Mouse (Mus musculus): Measurements from ENCODE around the gene Rhpn2. TPM values are rescaled to one million over a fixed set of nuclear protein-coding genes. Genes with fewer than 3 reads are reported as not detected.

The Rhpn2 gene
- polyA plus RNA-seq, 1 experiment from 2014 or later = 4.6 TPM

DNA sequence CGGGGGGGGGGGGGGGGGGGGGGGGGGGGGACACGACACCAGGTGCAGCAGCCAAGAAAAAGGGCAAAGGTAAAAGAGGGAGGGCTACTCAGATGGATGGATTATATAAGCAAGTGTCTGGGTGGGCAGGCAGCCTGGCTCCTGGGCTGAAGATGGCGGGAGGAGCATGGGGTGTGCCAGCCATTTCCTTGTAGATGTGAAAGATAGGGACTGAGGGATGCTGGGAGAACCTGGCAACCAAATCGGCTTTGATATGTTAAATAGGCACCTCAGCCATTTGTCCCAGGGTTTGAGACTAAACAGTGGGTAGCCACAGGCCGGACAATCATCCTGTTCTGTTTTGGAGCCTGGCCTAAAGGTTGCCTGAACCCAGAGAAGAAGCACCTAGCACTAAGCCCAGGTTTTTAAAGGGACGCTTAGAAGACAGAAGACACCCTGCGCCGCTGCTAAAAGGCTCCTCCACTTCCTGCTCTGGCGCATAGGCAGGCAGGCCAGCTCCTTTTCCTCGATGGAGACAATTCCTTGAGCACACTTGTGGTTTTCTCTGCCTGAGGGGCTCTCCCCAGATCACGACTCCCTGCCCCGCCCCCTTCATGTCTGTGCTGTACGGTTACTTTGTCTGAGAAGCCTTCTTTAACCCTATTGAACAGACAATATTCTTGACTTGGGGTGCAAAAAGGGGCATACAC, 11.1 kb upstream of the Rhpn2 start:
- H3K4me1 ChIP-seq = peaks cover 6% of the 10 kb centered on the region
- no peaks in the 10 kb centered on the region for H3K9me3 ChIP-seq (replicated peaks)
- ATAC-seq (ENCODE audit: low FRiP score) = no peak
- 10% methylated on average over 11 of the region's 13 CpGs for WGBS
- H3K27ac ChIP-seq (replicated peaks) = no peak overlapping the region
- no peak overlapping the region for H3K4me3 ChIP-seq (replicated peaks)
- peak overlapping the region; percentile 29 for H3K4me2 ChIP-seq
- no peak overlapping the region for H3K9ac ChIP-seq (replicated peaks)
- H3K36me3 ChIP-seq = no peaks in the 10 kb centered on the region
- no peaks in the 10 kb centered on the region for H3K27me3 ChIP-seq (replicated peaks)

DNA sequence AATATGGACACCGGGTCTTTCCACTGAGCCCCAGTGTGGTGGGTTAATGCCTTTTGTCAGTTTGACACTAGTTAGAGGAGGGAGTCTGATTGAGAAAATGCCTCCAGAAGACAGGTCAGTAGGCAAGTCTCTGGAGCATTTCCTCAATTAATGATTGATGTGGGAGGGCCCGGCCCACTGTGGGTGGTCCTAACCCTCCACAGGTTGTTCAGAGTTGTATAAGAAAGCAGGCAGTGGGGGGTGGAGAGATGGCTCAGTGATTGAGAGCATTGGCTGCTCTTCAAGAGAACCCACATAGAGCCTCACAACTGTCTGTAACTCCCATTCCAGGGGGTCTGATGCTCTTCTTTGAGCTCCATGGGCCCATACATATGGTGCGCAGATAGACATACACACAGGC, 2.4 kb upstream of the Rhpn2 start:
- WGBS = 49% methylated on average over 3 of the region's 3 CpGs
- Histone ChIP-seq H3K9ac (replicated peaks) (no peak overlapping the region), H3K4me3 (replicated peaks) (no peak overlapping the region), H3K27me3 (replicated peaks) (peaks cover 16% of the 10 kb centered on the region), H3K9me3 (replicated peaks) (no peaks in the 10 kb centered on the region), H3K36me3 (no peaks in the 10 kb centered on the region), H3K4me1 (peaks cover 24% of the 10 kb centered on the region), H3K4me2 (no peak overlapping the region), H3K27ac (replicated peaks) (no peak overlapping the region)
- ATAC-seq (ENCODE audit: low FRiP score) = no peak

GRCm38 (mm10) chr7:35333231-35333651, 729 bp upstream of the Rhpn2 start:
- peak overlapping the region; percentile 100 for H3K4me2 ChIP-seq
- H3K4me3 ChIP-seq (replicated peaks) = peak overlapping the region; percentile 62
- peaks cover 24% of the 10 kb centered on the region for H3K4me1 ChIP-seq
- no peaks in the 10 kb centered on the region for H3K9me3 ChIP-seq (replicated peaks)
- peak overlapping the region; percentile 48 for H3K27ac ChIP-seq (replicated peaks)
- ATAC-seq (ENCODE audit: low FRiP score) = peak; percentile 54
- no peaks in the 10 kb centered on the region for H3K36me3 ChIP-seq
- peaks cover 16% of the 10 kb centered on the region for H3K27me3 ChIP-seq (replicated peaks)
- H3K9ac ChIP-seq (replicated peaks) = peak overlapping the region; percentile 41
- WGBS = 0% methylated on average over 19 of the region's 19 CpGs

DNA sequence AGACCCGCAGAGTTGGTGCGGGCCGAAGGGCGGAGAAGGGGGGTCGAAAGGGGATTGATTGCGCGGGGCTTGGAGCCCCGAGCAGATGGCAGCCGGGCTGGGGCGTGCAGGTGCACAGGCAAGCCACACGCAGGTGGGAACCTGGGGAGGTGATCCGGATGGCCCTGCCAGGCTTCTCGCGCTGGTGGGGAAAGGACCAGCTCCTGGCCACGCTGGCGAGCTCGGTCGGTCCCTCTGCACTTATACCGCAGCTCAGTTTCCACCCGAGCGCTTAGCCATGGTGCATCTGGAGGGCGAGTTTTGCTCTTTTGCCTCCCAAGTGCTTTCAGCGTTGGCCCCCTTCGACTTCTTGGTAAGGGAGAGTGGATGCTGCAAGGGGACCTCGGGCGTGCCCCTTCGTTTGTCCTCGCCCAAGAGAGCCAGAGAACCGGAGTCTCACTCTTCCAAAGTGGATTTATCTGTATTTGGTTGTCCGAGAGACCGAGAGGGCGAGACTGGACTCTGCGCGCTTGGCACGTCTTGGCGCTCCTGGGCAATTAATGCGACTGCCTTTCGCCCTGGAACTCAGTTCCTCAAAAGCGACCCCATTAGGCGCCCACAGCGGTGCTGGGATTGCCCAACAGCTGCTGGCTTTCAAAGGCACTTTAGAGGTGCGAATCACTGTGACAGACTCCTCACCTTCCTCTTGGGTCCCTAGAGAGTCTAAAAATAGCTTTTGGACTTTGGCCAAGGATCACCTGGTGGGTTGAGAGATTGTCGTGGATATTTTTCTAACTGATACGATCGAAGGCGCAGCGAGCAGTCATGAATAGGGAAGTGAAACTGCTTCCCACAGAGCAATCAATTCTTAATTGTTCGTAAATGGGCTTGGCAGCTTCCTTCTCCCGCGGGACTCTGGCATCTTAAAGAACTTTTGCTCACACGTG, 820 bp downstream of the Rhpn2 start:
- Histone ChIP-seq H3K9me3 (replicated peaks) (no peaks in the 10 kb centered on the region), H3K27ac (replicated peaks) (peak overlapping the region; percentile 66)
- WGBS = under 1% methylated on average over 50 of the region's 51 CpGs

GRCm38 (mm10) chr7:35340196-35340595, 6.2 kb downstream of the Rhpn2 start:
- Histone ChIP-seq H3K9me3 (replicated peaks) (no peaks in the 10 kb centered on the region), H3K4me3 (replicated peaks) (no peak overlapping the region), H3K9ac (replicated peaks) (no peak overlapping the region), H3K27ac (replicated peaks) (no peak overlapping the region), H3K4me2 (no peak overlapping the region), H3K36me3 (no peaks in the 10 kb centered on the region), H3K4me1 (peaks cover 6% of the 10 kb centered on the region), H3K27me3 (replicated peaks) (peaks cover 8% of the 10 kb centered on the region)
- no peak for ATAC-seq (ENCODE audit: low FRiP score)
- WGBS = 20% methylated on average over 5 of the region's 5 CpGs

More for the DNA sequence above, 820 bp downstream of the Rhpn2 start:
- H3K4me2 ChIP-seq = peak overlapping the region; percentile 100
- H3K27me3 ChIP-seq (replicated peaks) = peaks cover 16% of the 10 kb centered on the region
- peaks cover 24% of the 10 kb centered on the region for H3K4me1 ChIP-seq
- H3K4me3 ChIP-seq (replicated peaks) = peak overlapping the region; percentile 62
- H3K9ac ChIP-seq (replicated peaks) = peak overlapping the region; percentile 50
- peak; percentile 18 for ATAC-seq (ENCODE audit: low FRiP score)
- H3K36me3 ChIP-seq = no peaks in the 10 kb centered on the region

DNA sequence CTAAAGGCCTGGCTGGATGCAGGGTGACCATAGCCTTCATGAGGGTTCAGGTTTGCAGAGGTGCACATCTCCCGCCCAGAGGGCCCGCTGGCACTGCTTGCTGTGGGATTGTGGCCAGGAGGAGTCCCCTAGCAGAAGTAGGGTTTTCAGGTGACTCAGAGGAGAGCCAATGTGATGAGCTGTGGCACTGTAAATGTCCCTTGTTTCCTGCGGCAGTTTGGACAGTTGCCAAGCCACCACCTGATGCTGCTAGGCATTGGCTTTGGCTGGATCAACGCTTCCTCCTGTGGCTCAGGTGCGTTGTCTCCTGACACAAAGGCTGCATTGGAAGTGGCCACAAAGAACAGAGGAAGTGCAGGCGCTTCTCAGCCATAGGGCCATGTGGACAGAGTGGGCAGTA, 7.3 kb downstream of the Rhpn2 start:
- H3K9me3 ChIP-seq (replicated peaks) = no peaks in the 10 kb centered on the region
- H3K4me3 ChIP-seq (replicated peaks) = no peak overlapping the region
- ATAC-seq (ENCODE audit: low FRiP score) = no peak
- H3K4me1 ChIP-seq = no peaks in the 10 kb centered on the region
- H3K27ac ChIP-seq (replicated peaks) = no peak overlapping the region
- WGBS = 80% methylated on average over 6 of the region's 6 CpGs
- H3K27me3 ChIP-seq (replicated peaks) = peaks cover 2% of the 10 kb centered on the region
- no peak overlapping the region for H3K4me2 ChIP-seq
- no peaks in the 10 kb centered on the region for H3K36me3 ChIP-seq
- no peak overlapping the region for H3K9ac ChIP-seq (replicated peaks)

GRCm38 (mm10) chr7:35342498-35342897, 8.5 kb downstream of the Rhpn2 start:
- H3K4me3 ChIP-seq (replicated peaks) = no peak overlapping the region
- H3K9me3 ChIP-seq (replicated peaks) = no peaks in the 10 kb centered on the region
- 85% methylated on average over 4 of the region's 4 CpGs for WGBS
- no peak for ATAC-seq (ENCODE audit: low FRiP score)
- no peak overlapping the region for H3K27ac ChIP-seq (replicated peaks)
- H3K36me3 ChIP-seq = no peaks in the 10 kb centered on the region
- no peak overlapping the region for H3K9ac ChIP-seq (replicated peaks)
- no peak overlapping the region for H3K4me2 ChIP-seq
- no peaks in the 10 kb centered on the region for H3K27me3 ChIP-seq (replicated peaks)
- H3K4me1 ChIP-seq = no peaks in the 10 kb centered on the region

- Histone ChIP-seq H3K9ac (replicated peaks) (no peak overlapping the region), H3K4me3 (replicated peaks) (no peak overlapping the region), H3K27me3 (replicated peaks) (no peaks in the 10 kb centered on the region), H3K36me3 (no peaks in the 10 kb centered on the region), H3K4me1 (no peaks in the 10 kb centered on the region), H3K27ac (replicated peaks) (no peak overlapping the region), H3K4me2 (no peak overlapping the region), H3K9me3 (replicated peaks) (no peaks in the 10 kb centered on the region)
- 94% methylated on average over 5 of the region's 5 CpGs for WGBS
- ATAC-seq (ENCODE audit: low FRiP score) = no peak
Measured at GRCm38 (mm10) chr7:35344785-35345330, 10.9 kb downstream of the Rhpn2 start.

DNA sequence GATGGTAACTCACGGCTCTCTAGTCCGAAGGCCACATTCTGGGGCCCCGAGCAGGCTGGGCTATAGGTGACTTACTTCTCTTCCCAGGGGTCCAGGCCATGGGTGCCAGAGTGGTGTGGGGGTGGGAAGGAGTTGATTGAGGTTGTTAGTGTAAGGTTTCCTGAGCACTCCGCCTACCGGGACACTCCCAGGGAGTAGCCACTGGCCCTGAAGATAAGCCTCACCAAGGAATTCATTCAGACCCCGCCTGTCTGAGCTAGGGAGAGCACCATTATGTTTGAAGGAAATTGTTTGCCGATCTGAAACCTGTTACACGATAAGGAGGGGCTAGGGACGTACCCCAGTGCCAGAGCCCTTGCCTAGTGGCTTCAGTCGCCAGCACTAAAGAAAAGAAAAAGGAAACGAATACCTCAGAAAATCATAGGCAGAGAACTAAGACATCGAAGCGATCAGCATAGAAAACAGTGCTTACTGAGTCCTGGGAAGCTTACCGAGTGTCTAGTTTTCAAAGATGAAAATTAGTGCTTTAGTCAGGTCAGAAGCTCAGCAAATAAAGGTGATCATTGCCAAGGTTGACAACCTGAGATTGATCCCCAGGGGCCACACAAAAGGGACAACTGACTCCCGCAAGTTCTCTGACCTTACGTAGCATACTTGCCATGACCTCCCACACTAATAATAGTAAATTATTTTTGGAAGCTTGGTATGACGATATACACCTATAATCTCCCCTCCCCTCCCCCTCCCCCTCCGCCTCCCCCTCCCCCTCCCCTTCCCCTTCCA, 14.1 kb downstream of the Rhpn2 start:
- Histone ChIP-seq H3K27ac (replicated peaks) (no peak overlapping the region), H3K27me3 (replicated peaks) (no peaks in the 10 kb centered on the region), H3K4me1 (no peaks in the 10 kb centered on the region), H3K4me2 (no peak overlapping the region), H3K4me3 (replicated peaks) (no peak overlapping the region), H3K36me3 (no peaks in the 10 kb centered on the region), H3K9ac (replicated peaks) (no peak overlapping the region), H3K9me3 (replicated peaks) (no peaks in the 10 kb centered on the region)
- WGBS = 78% methylated on average over 18 of the region's 18 CpGs
- no peak for ATAC-seq (ENCODE audit: low FRiP score)

- no peaks in the 10 kb centered on the region for H3K4me1 ChIP-seq
- H3K4me3 ChIP-seq (replicated peaks) = no peak overlapping the region
- H3K36me3 ChIP-seq = no peaks in the 10 kb centered on the region
- no peak overlapping the region for H3K9ac ChIP-seq (replicated peaks)
- no peaks in the 10 kb centered on the region for H3K9me3 ChIP-seq (replicated peaks)
- no peak overlapping the region for H3K27ac ChIP-seq (replicated peaks)
- WGBS = 90% methylated on average over 4 of the region's 4 CpGs
- no peaks in the 10 kb centered on the region for H3K27me3 ChIP-seq (replicated peaks)
- ATAC-seq (ENCODE audit: low FRiP score) = no peak
- H3K4me2 ChIP-seq = no peak overlapping the region
Measured at GRCm38 (mm10) chr7:35349022-35349421, 15.1 kb downstream of the Rhpn2 start.

Data from neural tube, embryonic 15.5 days (tissue).